Mouse (Mus musculus): Measurements from ENCODE around the gene Lingo4.

- TF ChIP-seq POLR2A (IDR thresholded peaks at IDR 0.05; ENCODE audit: low read depth, low read length) (no peak), CTCF (IDR thresholded peaks at IDR 0.05; ENCODE audit: borderline replicate concordance, insufficient read depth, low read length) (no peak)
Measured at GRCm38 (mm10) chr3:94373597-94374011, 24.7 kb upstream of the Lingo4 start.
